Mouse (Mus musculus): Measurements from ENCODE around the gene Frrs1. TPM values are rescaled to one million over a fixed set of nuclear protein-coding genes. Genes with fewer than 3 reads are reported as not detected.

Gene Frrs1
- polyA plus RNA-seq, 1 experiment from 2014 or later: 18.9 TPM

DNA sequence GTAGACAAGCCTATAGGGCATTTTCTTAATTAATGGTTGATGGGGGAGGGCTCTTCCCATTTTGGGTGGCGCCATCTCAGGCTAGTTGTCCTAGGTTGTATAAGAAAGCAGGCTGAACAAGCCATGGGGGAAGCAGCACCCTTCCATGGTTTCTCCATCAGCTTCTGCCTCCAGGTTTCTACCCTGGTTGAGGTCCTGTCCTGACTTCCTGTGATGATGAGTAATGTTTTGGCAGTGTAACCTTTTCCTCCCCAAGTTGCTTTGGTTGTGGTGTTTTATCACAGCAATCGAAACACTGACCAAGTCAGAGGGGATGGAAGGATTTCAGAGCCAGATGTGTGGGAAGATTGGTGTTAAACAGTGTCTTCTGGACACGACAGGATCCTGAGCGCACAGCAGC, 87.2 kb downstream of the Frrs1 start:
- H3K9ac ChIP-seq: no peak overlapping the region
- no peak overlapping the region for H3K27ac ChIP-seq (replicated peaks)
- no peaks in the 10 kb centered on the region for H3K36me3 ChIP-seq
- ATAC-seq (ENCODE audit: insufficient number of reproducible peaks, low FRiP score, low TSS enrichment, low read depth): no peak
- no peak overlapping the region for H3K4me3 ChIP-seq (replicated peaks)
- WGBS: 83% methylated on average over 4 of the region's 4 CpGs
- no peaks in the 10 kb centered on the region for H3K9me3 ChIP-seq (replicated peaks)
- no peaks in the 10 kb centered on the region for H3K27me3 ChIP-seq
- H3K4me2 ChIP-seq (replicated peaks): no peak overlapping the region
- no peaks in the 10 kb centered on the region for H3K4me1 ChIP-seq

DNA sequence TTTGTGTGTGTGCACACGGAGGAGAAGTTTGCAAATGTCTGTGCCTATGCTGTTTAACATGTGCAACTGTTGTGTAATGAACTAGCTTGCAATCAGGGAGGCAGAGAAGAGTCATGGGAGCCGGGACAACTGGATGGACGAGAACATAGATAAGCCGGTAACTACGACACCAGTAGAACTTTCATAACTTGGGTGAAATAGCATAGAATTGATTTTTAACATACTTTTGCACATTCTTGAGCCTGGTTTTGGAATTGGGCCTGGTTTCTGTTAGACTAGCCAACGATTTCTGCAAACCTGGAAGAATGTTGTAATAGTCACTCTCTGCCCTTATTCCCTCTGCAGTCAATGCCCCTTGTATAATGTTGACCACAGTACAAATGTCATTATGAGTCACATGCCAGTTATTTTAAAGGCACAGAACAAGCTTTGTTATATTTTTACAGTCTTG, 91.4 kb downstream of the Frrs1 start:
- Histone ChIP-seq H3K4me2 (replicated peaks) (no peak overlapping the region), H3K9ac (no peak overlapping the region), H3K4me1 (no peaks in the 10 kb centered on the region), H3K27ac (replicated peaks) (no peak overlapping the region), H3K27me3 (no peaks in the 10 kb centered on the region), H3K4me3 (replicated peaks) (no peak overlapping the region), H3K36me3 (no peaks in the 10 kb centered on the region), H3K9me3 (replicated peaks) (no peaks in the 10 kb centered on the region)
- 67% methylated on average over 6 of the region's 6 CpGs for WGBS
- no peak for ATAC-seq (ENCODE audit: insufficient number of reproducible peaks, low FRiP score, low TSS enrichment, low read depth)

DNA sequence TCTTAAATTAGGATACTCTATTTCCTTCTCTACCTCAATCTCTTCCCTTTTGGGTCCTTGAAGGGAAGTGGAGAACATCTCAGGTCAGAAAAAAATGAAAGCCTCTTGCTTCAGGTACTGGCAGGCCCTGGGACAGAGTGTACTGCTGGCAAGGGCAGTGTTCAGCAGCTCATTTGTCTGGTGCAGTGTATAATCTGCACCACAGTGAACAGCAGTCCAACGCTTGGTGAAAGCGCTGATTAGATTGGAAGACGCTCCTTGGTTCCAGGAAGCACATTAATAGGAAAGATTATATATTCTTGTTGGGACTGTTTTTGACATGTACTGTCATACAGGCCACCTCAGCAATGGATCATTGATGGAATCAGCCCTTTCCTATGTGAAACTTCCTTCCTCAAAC, 92.2 kb downstream of the Frrs1 start:
- WGBS: 87% methylated on average over 3 of the region's 3 CpGs
- no peaks in the 10 kb centered on the region for H3K27me3 ChIP-seq
- H3K4me3 ChIP-seq (replicated peaks): no peak overlapping the region
- ATAC-seq (ENCODE audit: insufficient number of reproducible peaks, low FRiP score, low TSS enrichment, low read depth): no peak
- H3K4me2 ChIP-seq (replicated peaks): no peak overlapping the region
- no peak overlapping the region for H3K9ac ChIP-seq
- no peaks in the 10 kb centered on the region for H3K4me1 ChIP-seq
- no peaks in the 10 kb centered on the region for H3K36me3 ChIP-seq
- H3K9me3 ChIP-seq (replicated peaks): no peaks in the 10 kb centered on the region
- no peak overlapping the region for H3K27ac ChIP-seq (replicated peaks)

DNA sequence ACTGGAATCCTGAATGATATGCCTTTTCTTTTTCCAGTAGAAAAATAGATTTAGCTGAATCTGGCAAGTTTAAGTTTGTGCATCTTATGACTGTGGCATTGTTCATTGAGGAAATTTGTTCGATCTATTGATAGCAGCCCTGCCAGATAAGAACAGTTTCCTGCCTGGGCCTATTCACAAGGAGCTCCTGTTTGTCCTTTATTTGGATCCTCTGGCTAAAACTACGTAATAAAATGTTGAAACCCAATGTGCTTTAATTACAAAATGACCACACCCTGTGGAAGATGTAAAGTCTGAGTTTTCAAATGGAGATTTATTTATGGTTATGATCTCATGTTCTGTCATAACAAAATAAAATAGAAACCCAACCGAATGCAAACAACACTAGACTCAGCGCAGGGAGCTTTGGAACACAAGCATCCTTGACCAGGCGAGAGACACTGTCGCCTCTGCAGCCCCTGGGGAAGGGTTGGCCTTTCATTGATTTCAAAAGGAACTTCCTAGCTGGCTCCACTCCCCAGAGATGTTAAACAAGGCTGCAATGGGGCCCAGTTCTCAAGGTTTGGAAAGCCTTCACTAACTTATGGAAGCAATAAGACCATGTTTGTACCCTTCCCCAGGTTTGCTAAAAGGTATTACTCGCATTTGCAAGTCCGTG, 93.1 kb downstream of the Frrs1 start:
- no peaks in the 10 kb centered on the region for H3K27me3 ChIP-seq
- ATAC-seq (ENCODE audit: insufficient number of reproducible peaks, low FRiP score, low TSS enrichment, low read depth): no peak
- H3K9me3 ChIP-seq (replicated peaks): no peaks in the 10 kb centered on the region
- WGBS: 72% methylated on average over 8 of the region's 8 CpGs
- H3K4me1 ChIP-seq: no peaks in the 10 kb centered on the region
- no peak overlapping the region for H3K9ac ChIP-seq
- no peak overlapping the region for H3K4me2 ChIP-seq (replicated peaks)
- H3K36me3 ChIP-seq: no peaks in the 10 kb centered on the region
- H3K27ac ChIP-seq (replicated peaks): no peak overlapping the region
- H3K4me3 ChIP-seq (replicated peaks): no peak overlapping the region

DNA sequence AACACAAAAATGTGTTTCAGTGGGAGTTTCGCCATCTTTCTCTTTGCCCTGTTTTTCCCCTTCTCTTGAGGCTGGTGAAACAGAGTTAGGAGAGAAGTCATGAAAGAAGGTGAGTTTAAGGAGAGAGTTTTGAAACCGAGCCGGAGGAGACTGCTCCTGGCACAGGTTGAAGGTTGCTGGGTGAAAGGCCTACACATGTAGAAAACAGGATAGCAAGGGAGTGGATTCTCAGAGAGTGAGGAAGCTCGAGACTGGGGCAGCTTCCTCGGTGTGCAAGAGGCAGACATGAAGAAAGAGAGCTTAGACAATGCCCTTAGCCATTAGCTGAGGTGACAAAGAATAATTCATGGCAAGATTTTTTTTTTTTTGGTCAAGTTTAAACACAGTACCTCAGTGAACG, 94.1 kb downstream of the Frrs1 start:
- WGBS: 81% methylated on average over 6 of the region's 6 CpGs
- H3K9me3 ChIP-seq (replicated peaks): no peaks in the 10 kb centered on the region
- no peaks in the 10 kb centered on the region for H3K36me3 ChIP-seq

DNA sequence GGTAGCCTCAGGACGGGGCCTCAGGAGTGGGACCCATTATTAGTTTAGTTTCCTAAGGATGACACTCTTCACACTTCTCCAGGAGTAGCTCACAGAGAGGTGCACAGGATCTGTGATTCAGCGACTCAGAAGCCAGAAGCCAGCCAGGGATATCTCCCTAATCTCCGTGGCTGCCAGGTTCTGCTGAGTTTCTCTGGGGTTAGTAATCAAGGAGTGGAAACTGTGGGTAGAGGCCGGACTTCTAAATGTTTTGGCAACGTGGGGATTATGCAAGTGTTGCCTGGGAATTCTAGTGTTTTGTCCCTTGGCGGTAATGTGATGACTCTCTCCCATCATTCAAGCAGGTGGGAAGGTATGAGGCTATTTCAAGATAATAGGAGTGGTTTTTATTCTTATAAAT, 95.8 kb downstream of the Frrs1 start:
- Histone ChIP-seq H3K9me3 (replicated peaks) (no peaks in the 10 kb centered on the region), H3K27ac (replicated peaks) (no peak overlapping the region), H3K36me3 (no peaks in the 10 kb centered on the region), H3K4me3 (replicated peaks) (no peak overlapping the region), H3K4me1 (no peaks in the 10 kb centered on the region), H3K27me3 (no peaks in the 10 kb centered on the region), H3K9ac (no peak overlapping the region), H3K4me2 (replicated peaks) (no peak overlapping the region)
- ATAC-seq (ENCODE audit: insufficient number of reproducible peaks, low FRiP score, low TSS enrichment, low read depth): no peak
- 54% methylated on average over 6 of the region's 6 CpGs for WGBS

More for the DNA sequence above, 94.1 kb downstream of the Frrs1 start:
- no peak overlapping the region for H3K27ac ChIP-seq (replicated peaks)
- no peak for ATAC-seq (ENCODE audit: insufficient number of reproducible peaks, low FRiP score, low TSS enrichment, low read depth)
- no peaks in the 10 kb centered on the region for H3K4me1 ChIP-seq
- H3K9ac ChIP-seq: no peak overlapping the region
- no peak overlapping the region for H3K4me2 ChIP-seq (replicated peaks)
- no peak overlapping the region for H3K4me3 ChIP-seq (replicated peaks)
- no peaks in the 10 kb centered on the region for H3K27me3 ChIP-seq

Other genes starting within 250 kb of the Frrs1 start
- gene Trmt13, start 244.9 kb upstream of the Frrs1 start, polyA plus RNA-seq (2015; fragmentation: Nextera tagmentation; extraction: Ambion mirVana): 29.5 and 31.1 TPM in 2 replicates
- gene Mfsd14a, start 196.8 kb upstream of the Frrs1 start, polyA plus RNA-seq (2015; fragmentation: Nextera tagmentation; extraction: Ambion mirVana): 78.3 and 79.9 TPM in 2 replicates
- gene Gm43191, start 178.2 kb upstream of the Frrs1 start, polyA plus RNA-seq (2015; fragmentation: Nextera tagmentation; extraction: Ambion mirVana): not detected in 2 replicates
- gene Slc35a3, start 146.6 kb upstream of the Frrs1 start, polyA plus RNA-seq (2015; fragmentation: Nextera tagmentation; extraction: Ambion mirVana): 11.0 and 12.1 TPM in 2 replicates
- 23.3 and 23.5 TPM in 2 replicates for gene Agl, start 51.3 kb upstream of the Frrs1 start, polyA plus RNA-seq (2015; fragmentation: Nextera tagmentation; extraction: Ambion mirVana)
- not detected in 2 replicates for gene 4930455H04Rik, start 108.8 kb downstream of the Frrs1 start, polyA plus RNA-seq (2015; fragmentation: Nextera tagmentation; extraction: Ambion mirVana)
- gene Palmd, start 109.5 kb downstream of the Frrs1 start, polyA plus RNA-seq (2015; fragmentation: Nextera tagmentation; extraction: Ambion mirVana): 22.3 and 26.3 TPM in 2 replicates

Measured in embryonic facial prominence, embryonic 15.5 days (tissue).